Mouse (Mus musculus) layer of hippocampus, adult 18-20 months (tissue): ENCODE measurements around the gene Rxfp4. TPM values are rescaled to one million over a fixed set of nuclear protein-coding genes. Genes with fewer than 3 reads are reported as not detected.

Source experiments
- DNase-seq, 2 experiments: peaks; one replicate each; pipeline ENCODE4 v3.0.0; 2022; ENCODE audit warnings: low spot score in 2 of 2
- long read RNA-seq: library from polyadenylated mRNA; stranded (forward); transcript quantifications from one replicate; pipeline ENCODE4 v2.0.0, GENCODE M21; 2021
- total RNA-seq, 2 experiments: library from RNA; stranded (reverse); gene quantifications; 2 replicates each; pipeline ENCODE4 v1.2.3; 2021

Gene Rxfp4
- not detected for total RNA-seq
- long read RNA-seq = 0 reads

DNA sequence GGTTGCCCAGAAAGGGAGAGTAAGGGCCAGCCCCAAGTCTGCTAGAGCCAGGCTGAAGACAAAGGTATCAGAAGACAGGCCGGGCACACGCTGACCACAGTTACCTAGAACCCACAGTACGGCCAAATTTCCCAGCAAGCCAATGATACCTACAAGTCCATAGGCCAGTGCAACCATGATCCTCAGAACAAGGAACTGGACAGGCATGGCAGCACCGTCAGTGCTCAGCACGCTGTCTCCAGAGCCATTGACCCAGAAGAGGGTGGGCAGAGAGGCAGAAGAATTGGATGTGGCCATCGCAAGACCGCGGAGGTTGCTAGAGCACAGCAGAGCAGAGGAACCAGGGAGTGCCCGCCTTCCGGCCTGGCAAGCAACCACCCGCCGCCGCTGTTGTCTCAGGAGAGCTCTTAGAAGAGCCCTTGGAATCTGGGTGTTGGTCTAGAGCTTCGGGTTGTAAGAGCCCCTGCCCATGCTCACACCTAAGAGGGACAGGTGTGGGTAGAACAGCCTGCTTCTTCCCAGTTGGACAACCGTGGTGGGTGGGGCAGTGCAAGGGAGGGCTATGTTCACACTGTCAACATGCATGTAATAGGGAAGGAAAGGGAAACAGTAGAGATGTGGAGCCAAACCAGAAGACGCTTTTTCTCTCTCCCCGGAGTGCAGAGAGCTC lies at the start of gene Rxfp4:
TSS of gene Rxfp4 (minus strand) at position 297 of the 670 bp plus-strand sequence.
- DNase-seq = no peak

DNA sequence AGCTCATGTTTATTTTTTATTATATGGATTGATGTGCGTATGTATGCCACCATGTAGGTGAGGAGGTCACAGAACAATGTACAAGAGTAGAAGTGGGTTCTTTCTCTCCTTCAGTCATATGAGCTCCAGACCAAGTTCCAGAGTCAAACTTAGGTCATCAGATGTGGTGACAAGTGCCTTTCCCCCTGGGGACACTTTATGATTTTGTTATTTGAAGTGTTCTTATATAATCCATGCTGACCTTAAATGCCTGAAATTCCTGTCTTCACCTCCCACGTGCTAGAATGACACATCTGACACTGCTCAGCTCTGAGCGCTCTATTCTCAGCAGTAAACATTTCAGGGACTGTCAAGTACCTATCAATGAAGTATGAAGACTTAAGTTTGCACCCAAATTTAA lies 48.3 kb upstream of the Rxfp4 start:
- no peak for DNase-seq

DNA sequence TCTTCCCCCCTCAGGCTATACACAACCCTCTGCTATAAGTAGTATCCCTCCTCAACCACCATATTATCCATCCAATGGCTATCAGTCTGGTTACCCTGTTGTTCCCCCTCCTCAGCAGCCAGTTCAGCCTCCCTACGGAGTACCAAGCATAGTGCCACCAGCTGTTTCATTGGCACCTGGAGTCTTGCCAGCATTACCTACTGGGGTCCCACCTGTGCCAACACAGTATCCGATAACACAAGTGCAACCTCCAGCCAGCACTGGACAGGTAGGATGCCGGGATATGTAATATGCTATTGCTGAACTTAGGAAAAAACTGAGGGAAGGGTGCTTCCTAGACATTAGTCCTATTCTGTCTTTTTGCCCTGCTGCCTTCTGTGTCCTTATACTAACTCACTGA lies 47.3 kb upstream of the Rxfp4 start:
- DNase-seq = no peak

DNA sequence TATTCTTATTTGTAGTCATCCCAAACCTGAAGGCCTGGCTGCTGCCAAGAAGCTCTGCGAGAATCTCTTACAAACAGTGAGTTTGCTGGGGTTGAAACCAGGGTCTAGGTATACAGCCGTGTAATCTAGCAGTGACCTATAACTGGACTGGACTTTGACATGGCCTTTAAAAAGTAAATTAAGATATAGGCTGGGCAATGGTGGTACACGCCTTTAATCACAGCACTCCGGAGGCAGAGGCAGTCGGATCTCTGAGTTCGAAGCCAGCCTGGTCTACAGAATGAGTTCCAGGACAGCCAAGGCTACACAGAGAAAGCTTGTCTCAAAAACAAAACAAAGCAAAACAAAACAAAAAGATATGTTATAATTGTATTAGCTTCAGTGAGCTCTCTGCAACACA lies 45.9 kb upstream of the Rxfp4 start:
- DNase-seq = no peak

DNA sequence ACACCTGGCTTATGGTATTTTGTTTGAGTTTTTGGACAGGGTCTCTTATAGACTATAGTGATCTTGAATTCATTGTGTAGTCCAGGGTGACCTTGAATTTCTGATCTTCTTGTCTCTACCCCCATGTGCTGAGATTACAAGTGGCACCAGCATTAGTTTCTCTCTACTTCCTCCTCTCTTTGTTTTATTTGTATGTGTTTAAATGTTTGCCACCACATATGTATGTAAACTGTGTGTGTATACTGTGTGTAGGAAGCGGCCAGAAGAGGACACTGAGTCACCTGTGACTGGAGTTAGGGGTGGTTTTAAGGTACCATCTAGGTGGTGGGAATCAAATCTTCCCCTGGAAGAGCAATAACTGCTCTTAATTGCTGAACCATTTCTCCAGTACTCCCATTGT lies 45.1 kb upstream of the Rxfp4 start:
- no peak for DNase-seq

DNA sequence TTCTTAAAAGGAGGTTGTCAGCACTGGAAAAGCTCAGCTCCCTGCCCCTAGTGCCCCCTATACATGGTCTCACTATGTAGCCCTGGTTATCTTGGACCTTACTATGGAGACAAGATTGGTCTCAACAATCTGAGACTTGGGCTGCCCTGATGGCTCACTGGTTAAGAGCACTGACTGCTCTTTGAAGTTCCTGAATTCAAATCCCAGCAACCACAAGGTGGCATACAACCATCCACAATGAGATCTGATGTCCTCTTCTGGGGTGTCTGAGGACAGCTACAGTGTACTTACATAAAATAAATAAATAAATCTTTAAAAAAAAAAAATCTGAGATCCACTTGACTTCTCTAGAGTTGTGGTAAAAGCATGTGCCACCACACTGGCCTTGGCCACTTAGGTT lies 42.6 kb upstream of the Rxfp4 start:
- no peak for DNase-seq

DNA sequence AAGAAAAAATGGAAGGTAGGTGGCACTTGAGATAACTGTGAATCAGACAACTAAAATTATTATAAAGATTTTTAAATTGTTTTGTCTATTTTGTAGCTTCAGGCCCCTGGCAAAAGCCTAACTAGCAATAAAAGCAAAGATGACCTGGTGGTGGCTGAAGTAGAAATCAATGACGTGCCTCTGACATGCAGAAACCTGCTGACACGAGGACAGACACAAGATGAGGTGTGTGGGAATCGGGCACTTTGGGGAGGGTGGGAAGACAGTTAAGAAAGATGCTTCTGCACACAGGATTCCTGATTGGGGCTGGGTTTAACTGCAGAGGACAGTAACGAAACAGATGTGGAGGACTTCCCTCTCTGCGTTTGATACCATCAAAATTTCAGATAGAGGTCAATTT lies 36.1 kb upstream of the Rxfp4 start:
- no peak for DNase-seq

DNA sequence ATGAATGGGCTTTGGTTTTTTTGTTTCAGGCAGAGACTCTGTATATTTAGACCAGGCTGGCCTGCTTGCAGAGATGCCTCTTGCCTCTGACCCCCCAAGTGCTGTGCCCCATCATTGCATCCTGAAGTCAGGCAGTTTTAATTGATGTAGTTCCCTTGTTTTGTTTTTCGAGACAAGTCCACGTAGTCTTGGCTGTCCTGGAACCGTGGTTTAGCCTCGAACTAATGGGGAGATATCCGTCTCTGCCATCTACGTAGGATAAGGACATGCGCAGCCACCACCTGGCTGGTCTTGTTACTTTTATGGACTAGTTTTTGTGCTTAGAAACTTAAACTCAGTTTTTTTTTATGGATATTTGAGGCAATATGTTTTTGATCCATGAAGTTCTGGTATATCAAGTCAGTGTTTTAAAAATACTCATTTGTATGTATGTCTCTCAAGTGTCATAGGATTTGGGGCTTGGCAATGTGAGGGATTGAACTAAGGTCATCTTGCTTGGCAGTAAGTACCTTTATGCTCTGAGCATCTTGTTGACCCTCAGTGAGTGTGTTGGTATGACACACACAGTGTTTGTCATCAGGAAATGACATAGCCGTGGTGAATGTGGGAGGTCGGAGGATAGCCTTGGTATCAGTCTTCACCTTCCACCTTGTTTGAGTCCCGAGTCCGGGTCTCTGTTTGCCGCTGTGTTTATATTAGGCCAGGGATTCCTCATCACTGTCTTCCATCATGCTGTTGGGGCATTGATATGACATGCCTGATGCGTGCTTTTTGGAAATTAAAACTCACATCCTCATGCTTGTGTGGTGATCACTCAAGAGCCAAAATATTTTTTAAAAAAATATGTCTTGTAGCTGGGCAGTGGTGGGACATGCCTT lies 34.0 kb upstream of the Rxfp4 start:
- no peak for DNase-seq

DNA sequence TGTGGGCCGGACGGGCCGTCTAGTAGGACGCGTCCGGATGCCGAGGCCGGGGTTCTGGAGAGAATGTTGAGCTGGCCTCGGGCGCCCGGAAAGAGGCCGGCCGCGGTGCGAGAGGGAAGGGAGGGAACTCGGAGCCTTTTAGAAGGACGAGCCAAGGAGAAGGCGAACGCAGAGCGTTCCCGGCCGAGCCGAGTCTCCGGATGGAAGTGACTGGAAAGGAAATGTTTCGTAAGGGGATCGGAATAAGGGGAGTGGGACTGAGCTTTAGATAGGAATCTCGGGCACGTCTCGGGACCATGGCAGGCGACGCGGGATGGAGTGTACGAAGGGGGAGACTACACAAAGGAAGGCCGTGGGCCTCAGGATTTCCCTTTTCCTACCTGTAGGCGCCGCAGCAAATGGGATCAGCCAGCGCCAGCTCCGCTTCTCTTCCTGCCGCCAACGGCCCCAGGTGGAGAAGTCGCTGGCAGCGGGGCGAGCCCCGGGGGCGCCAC lies 33.1 kb upstream of the Rxfp4 start:
- peak in 1 of 2 experiments; percentile 39 for DNase-seq

DNA sequence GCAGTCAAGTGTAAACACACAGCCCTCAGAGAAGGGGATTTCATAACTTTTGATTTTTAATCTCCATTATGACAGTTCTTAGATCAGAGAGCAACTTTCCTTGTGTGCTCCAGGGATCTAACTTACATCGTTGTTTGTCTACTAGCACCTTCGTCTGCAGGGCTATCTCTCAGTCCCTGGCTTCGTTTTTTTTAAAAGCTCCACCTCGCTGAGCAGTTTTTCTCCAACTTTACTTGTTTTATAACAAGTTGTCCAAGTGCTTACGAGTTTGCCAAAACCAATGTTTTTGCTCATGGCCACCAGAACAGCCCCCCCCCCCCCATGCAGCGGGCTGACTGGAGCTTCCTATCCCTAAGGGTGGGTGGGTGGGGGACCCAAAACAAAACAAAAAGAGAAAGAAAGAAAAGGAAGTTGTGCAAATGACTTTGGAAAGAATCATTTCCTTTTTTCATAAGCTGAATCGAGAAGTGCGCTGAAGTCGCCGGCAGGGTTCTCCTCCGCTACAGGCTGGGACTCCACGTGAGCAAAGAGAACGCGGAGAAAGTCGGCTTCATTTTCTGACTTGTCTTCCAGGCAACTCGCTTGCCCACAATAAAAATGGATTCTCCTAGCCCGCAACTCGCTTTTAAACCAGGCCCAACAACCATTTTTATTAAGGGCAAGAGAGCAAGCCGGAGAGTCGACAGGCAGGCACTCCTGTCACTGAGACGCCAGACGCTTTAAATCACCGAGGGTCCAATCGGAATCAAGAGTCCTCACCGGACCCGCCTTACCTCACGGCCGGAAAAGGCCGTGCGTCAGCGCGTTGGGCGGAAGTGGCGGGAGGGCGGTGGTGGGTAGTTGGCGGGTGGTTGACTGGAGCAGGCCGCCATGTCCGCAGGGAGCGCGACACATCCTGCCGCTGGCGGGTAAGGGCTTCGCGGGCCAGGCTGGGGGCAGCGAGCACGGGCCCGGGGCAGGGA lies 32.3 kb upstream of the Rxfp4 start, which contains the start of gene Khdc4:
TSS of gene Khdc4 (plus strand) at position 824 of the 962 bp plus-strand sequence.
- DNase-seq = peak; percentile 97 to 98

DNA sequence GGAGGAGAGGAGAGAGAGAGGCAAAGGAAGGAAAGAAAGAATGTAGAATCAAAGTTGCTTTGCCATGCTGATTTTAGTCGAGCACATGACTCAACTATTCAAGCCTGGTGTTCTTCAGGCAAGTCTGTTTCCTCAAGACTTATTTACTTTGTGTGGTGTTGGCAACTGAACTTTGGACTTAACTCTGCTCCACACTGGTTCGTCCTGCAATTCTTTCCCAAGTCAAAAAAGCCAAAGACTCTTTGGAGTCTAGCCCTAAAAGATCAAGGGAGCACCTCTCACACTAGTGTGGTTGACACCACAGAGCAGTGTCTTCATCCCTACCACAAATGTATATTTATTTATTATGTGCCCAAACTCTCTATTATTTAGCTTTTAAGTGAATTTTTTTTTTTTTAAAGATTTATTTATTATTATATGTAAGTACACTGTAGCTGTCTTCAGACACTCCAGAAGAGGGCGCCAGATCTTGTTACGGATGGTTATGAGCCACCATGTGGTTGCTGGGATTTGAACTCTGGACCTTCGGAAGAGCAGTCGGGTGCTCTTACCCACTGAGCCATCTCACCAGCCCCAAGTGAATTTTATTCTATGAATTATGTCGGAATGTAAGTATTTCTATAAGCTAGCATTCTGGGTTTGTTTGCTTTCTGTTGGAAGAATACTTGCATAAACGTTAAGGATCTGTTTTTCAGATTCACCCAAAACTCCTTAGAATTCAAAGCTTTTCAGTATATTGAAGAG lies 31.5 kb upstream of the Rxfp4 start:
- no peak for DNase-seq

DNA sequence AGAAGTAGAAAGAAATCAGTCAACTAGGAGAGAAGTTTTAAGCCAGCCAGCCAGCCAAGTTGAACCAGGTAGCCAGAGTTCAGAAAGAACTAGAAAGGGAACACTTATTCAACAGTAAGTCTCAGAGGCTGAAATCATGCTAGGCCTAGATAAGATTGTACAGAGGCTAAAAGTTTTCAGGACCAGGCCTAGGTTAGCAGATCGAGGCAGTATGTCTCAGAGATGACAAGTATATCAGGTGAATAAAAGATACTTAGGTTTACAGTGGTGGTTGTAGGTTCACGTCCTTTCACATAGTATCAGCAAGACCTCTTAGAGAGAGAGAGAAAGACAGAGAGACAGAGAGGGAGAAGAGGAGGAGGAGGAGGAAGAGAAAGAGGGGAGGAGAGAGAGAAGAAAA lies 30.9 kb upstream of the Rxfp4 start:
- DNase-seq = no peak

DNA sequence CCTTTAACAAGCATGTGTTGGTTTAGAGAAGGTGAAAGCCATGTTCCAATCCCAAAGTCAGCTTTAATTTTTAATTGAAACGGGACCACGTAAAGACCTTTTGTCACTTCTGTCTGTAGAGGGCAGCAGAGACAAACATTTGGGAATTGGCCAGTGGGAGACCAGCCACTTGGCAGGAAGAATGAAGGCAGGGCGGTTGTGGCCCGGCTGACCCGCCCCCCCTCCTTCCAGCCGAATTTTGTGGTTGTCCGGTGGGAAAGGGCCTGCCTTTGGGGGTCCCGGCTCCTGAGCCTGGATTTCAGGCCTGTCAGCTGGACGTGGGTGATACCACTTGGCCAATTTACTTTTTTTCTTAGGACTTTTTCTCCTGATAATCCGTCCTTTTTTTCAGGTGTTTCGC lies 24.5 kb upstream of the Rxfp4 start:
- peak in 1 of 2 experiments; percentile 67 for DNase-seq

DNA sequence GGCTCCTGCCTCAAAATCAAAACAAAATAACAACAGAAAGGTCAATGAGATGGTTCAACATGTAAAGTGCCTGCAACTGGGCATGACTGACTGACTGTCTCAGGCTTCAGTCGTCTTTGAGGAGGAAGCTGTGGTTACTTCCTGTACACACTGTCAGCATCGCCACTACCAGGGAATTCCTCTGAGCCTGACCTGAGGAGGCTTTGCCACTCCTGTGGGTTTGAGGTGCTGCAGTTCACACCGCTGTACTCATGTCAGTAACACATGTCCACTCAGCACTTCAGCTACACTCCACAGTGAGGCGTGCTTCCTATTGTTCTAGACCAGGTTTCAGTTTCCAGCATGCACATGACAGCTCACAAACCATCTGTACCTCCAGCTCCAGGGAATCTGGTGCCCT lies 11.2 kb upstream of the Rxfp4 start:
- no peak for DNase-seq

DNA sequence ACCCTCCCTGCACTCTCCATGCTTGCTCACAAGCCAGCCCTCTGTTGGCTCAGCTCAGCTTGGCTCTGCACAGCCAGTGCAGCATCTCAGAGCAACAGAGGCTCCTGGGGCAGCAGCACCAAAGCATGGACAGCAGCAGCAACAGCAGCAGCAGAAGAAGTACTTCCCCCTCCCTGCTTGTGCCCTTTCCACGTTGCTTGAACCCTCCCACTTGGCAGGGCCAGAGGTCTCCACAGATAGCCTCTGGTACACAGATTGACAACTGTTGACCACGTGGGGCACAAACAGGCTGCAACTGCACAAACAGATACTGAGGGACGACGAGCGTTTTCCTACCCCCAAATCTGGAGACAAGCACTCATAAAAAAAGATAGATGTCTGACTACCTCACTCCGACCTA lies 6.9 kb upstream of the Rxfp4 start:
- DNase-seq = no peak

DNA sequence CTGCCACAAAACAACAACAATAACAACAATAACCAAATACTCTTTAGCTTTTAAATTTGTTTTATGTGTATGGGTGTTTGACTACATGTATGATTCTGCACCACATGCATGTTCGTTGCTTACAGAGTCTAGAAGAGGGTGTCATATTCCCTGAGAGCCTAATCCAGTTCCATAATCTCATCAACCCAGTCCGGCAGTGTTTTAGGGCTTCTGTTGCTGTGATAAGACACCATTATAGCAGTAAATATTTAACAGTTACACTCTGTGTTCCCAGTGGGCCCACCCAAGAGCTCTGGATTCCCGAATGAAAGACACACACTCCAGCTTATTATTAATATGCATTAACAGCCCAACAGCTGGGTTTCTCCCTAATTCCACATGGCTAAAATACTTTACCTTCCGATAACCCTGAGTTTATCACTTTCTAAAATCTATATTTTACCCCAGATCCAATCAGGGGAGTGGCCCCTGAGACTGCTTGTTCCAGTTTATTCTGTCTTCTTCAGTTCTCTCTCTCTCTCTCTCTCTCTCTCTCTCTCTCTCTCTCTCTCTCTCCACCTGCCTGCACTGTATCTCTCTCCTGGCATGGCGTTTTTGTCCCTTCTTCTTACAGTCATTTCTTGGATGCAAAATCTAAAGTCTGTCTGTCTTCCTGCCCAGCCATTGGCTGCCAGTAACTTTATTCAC lies 5.6 kb upstream of the Rxfp4 start:
- no peak for DNase-seq

DNA sequence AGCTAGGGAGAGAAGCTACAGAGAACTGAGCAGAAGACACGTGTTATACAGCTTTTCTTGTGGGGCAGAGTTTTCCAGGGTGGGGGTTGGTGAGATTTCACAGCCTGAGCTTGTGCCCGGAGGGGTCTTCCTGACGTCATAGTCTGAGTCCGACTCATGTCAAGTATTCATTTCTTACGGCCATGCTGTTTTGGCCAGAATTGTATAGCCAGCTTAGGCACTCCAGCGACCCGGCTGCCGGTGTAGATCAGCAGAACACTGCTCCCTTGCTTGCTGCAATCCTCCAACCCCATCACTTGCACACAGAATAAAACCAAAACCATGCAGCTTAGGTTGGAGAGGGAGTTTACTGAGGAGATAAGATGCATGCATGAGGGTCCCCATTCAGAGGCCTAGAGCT lies 2.7 kb upstream of the Rxfp4 start:
- no peak for DNase-seq

DNA sequence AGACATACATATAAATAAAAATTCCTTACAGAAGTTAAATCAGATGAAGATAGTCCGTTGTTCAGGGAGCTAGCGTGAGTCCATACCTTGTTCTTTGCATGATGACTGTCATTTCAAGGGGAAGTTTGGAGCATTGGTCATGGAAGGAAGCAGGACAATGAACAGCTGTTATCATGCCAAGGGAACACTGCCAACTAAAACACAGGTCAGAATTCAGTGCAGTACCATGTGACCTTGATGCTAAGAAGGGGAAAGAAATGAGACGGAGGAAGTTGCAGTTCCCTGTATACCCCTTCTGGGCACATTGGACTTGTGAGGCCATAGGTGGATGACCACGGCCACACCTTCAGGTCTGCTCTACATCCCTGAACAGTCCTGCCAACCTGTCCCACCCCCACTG lies 1.7 kb upstream of the Rxfp4 start:
- DNase-seq = no peak

DNA sequence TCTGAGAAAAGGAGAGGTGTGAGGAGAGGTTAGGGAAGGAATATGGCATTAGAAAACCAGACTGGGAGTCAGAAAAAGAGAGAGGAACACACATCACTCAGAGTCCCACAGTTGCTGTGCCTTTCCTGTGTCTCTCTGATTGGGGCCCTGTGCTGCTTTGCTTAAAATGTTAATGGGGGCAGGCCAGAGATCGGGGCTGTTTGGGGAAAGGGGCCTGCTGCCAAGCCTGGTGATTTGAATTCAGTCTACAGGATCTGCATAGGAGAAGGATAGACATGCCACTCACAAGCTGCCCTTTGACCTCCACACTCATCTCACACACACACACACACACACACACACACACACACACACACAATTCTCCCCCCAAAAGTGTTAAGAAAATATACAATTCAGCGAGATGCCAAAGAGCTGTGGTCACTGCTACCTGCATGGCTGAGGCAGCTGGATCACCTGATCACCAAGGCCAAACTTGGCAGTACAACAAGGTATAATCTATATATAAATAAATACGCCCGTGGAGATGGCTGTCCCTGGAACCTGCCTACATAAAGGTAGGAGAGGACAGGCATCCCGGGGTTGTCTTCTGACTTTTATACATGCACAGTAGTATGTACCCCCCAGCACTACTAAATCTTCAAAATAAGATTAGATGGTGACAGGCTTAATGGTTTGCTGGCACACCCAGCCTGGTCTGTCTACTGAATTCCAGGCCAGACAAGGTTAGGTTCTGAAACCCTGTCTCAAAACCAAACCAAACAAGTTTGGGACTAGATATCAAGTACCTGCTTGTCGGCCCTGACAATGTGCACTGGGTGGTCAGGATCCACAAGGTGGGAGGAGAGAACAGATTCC lies 801 bp upstream of the Rxfp4 start:
- DNase-seq = no peak
